Mouse (Mus musculus): ENCODE results near the gene Ncoa7. TPM values are rescaled to one million over a fixed set of nuclear protein-coding genes. Genes with fewer than 3 reads are reported as not detected.

The Ncoa7 gene
- polyA plus RNA-seq, 1 experiment from 2014 or later, result 19.2 TPM

DNA sequence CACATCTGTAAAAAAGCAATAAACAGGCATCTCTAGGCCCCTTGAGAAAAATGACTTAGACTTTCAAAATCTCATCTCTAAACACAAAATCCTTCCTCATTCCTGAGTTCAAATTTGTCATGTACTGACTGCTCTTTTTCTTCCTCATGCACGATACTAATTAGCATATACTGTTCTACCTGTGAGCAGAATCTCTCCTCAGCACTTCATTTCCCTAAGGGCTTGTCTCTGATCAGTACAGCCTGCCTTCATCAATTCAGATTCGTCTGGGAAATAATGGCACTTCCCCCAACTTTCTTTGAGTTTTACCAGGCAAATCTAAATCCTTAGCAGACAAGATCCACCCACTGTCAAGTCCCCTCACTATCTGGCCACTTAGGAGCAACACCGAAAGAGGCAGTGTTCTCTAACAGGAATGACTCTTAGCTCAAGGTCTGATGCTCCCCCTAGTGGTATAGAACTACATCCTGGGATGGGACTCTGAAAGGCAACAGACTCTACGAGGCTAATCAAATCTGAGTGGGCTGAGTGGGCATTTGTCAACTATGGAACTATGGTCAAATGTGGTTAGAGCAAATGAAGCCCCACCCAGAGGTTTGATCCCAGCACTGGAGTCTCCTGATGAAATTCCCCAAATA, 84.3 kb downstream of the Ncoa7 start:
- peak; percentile 54; the same call in 1 of the 2 replicates for ATAC-seq (ENCODE audit: low FRiP score, low TSS enrichment)
- H3K4me2 ChIP-seq (ENCODE audit: low read length), result no peak overlapping the region
- DNase-seq, result peak; percentile 79
- H3K9ac ChIP-seq (replicated peaks; ENCODE audit: low read length), result no peak overlapping the region
- no peak overlapping the region for H3K27ac ChIP-seq (replicated peaks; ENCODE audit: low read depth, low read length)
- no peaks in the 10 kb centered on the region for H3K36me3 ChIP-seq (ENCODE audit: control insufficient read depth, insufficient read depth, low read length)
- no peaks in the 10 kb centered on the region for H3K9me3 ChIP-seq (ENCODE audit: control insufficient read depth, low read length)
- H3K4me3 ChIP-seq (replicated peaks; ENCODE audit: low read depth, low read length), result no peak overlapping the region
- WGBS, result 24% methylated on average over 4 of the region's 4 CpGs
- H3K4me1 ChIP-seq (ENCODE audit: control insufficient read depth, insufficient read depth, low read length), result no peaks in the 10 kb centered on the region
- H3K27me3 ChIP-seq (ENCODE audit: control insufficient read depth, insufficient read depth, low read length), result no peaks in the 10 kb centered on the region

DNA sequence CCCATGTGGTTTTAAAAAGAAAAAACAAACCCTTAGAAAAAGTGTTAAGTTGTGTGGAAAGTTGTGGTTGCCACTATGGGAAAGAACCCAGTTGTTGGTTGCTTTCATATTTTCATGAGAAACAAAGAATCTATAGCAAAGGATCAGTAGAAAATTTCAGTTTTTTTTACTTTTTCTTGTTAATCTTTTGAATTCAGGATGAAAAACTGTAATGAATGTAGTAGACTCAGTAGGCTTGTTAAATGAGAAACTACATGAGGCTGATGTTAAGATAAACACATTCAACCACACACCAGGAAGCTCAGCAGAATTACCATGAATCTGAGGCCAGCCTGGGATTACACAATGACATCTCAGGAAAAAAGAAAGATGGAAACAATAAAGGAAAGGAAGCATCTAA, 87.0 kb downstream of the Ncoa7 start:
- H3K9ac ChIP-seq (replicated peaks; ENCODE audit: low read length), result no peak overlapping the region
- no peak for DNase-seq
- H3K27me3 ChIP-seq (ENCODE audit: control insufficient read depth, insufficient read depth, low read length), result no peaks in the 10 kb centered on the region
- no peaks in the 10 kb centered on the region for H3K4me1 ChIP-seq (ENCODE audit: control insufficient read depth, insufficient read depth, low read length)
- H3K4me2 ChIP-seq (ENCODE audit: low read length), result no peak overlapping the region
- ATAC-seq (ENCODE audit: low FRiP score, low TSS enrichment), result no peak
- no peaks in the 10 kb centered on the region for H3K9me3 ChIP-seq (ENCODE audit: control insufficient read depth, low read length)
- H3K27ac ChIP-seq (replicated peaks; ENCODE audit: low read depth, low read length), result no peak overlapping the region
- H3K36me3 ChIP-seq (ENCODE audit: control insufficient read depth, insufficient read depth, low read length), result no peaks in the 10 kb centered on the region
- no peak overlapping the region for H3K4me3 ChIP-seq (replicated peaks; ENCODE audit: low read depth, low read length)

- no peaks in the 10 kb centered on the region for H3K4me1 ChIP-seq (ENCODE audit: control insufficient read depth, insufficient read depth, low read length)
- WGBS, result 96% methylated on average over 1 of the region's 1 CpGs
- no peak for ATAC-seq (ENCODE audit: low FRiP score, low TSS enrichment)
These were observed 90.6 kb downstream of the Ncoa7 start for GRCm38 (mm10) chr10:30712540-30712939.

DNA sequence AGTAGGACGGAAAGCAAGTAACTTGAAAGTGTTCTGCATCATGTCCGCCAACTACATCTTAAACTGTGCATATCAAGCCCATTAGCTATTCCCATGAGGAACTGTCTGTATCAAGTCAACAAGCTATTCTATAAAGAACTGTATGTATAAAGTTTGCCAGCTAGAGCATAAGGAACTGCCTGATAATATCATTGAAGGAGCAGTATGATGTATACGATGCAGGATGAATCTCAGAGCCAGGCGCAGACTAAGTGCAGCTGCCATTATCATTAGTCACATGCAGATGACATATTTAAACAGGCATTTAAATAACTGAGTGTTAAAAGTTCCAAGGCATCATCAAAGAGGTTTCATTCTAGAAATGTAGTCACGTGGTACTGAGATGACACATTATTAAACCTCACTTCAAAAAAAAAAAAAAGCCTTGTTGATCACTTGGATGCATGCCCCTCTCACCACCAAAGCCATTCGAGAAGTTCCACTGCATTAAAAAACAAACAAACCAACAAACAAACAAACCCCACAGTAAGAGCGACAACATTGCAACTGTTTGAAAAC, 93.2 kb downstream of the Ncoa7 start:
- no peak for DNase-seq

More at GRCm38 (mm10) chr10:30712540-30712939, 90.6 kb downstream of the Ncoa7 start:
- Histone ChIP-seq H3K36me3 (ENCODE audit: control insufficient read depth, insufficient read depth, low read length) (no peaks in the 10 kb centered on the region), H3K4me3 (replicated peaks; ENCODE audit: low read depth, low read length) (no peak overlapping the region), H3K27ac (replicated peaks; ENCODE audit: low read depth, low read length) (no peak overlapping the region), H3K9ac (replicated peaks; ENCODE audit: low read length) (no peak overlapping the region), H3K27me3 (ENCODE audit: control insufficient read depth, insufficient read depth, low read length) (no peaks in the 10 kb centered on the region), H3K9me3 (ENCODE audit: control insufficient read depth, low read length) (no peaks in the 10 kb centered on the region), H3K4me2 (ENCODE audit: low read length) (no peak overlapping the region)
- no peak for DNase-seq

GRCm38 (mm10) chr10:30708039-30708438, 95.1 kb downstream of the Ncoa7 start:
- Histone ChIP-seq H3K9ac (replicated peaks; ENCODE audit: low read length) (no peak overlapping the region), H3K27ac (replicated peaks; ENCODE audit: low read depth, low read length) (no peak overlapping the region), H3K4me3 (replicated peaks; ENCODE audit: low read depth, low read length) (no peak overlapping the region), H3K9me3 (ENCODE audit: control insufficient read depth, low read length) (no peaks in the 10 kb centered on the region), H3K36me3 (ENCODE audit: control insufficient read depth, insufficient read depth, low read length) (no peaks in the 10 kb centered on the region), H3K4me1 (ENCODE audit: control insufficient read depth, insufficient read depth, low read length) (no peaks in the 10 kb centered on the region), H3K4me2 (ENCODE audit: low read length) (no peak overlapping the region), H3K27me3 (ENCODE audit: control insufficient read depth, insufficient read depth, low read length) (no peaks in the 10 kb centered on the region)
- 79% methylated on average over 5 of the region's 5 CpGs for WGBS
- ATAC-seq (ENCODE audit: low FRiP score, low TSS enrichment) (no peak), DNase-seq (no peak)

More for the DNA sequence above, 93.2 kb downstream of the Ncoa7 start:
- WGBS, result 91% methylated on average over 7 of the region's 7 CpGs
- Histone ChIP-seq H3K4me2 (ENCODE audit: low read length) (no peak overlapping the region), H3K36me3 (ENCODE audit: control insufficient read depth, insufficient read depth, low read length) (no peaks in the 10 kb centered on the region), H3K4me1 (ENCODE audit: control insufficient read depth, insufficient read depth, low read length) (no peaks in the 10 kb centered on the region), H3K4me3 (replicated peaks; ENCODE audit: low read depth, low read length) (no peak overlapping the region), H3K9ac (replicated peaks; ENCODE audit: low read length) (no peak overlapping the region), H3K27me3 (ENCODE audit: control insufficient read depth, insufficient read depth, low read length) (no peaks in the 10 kb centered on the region), H3K9me3 (ENCODE audit: control insufficient read depth, low read length) (no peaks in the 10 kb centered on the region), H3K27ac (replicated peaks; ENCODE audit: low read depth, low read length) (no peak overlapping the region)
- ATAC-seq (ENCODE audit: low FRiP score, low TSS enrichment), result no peak

GRCm38 (mm10) chr10:30702663-30703062, 100.5 kb downstream of the Ncoa7 start:
- Histone ChIP-seq H3K4me3 (replicated peaks; ENCODE audit: low read depth, low read length) (no peak overlapping the region), H3K27ac (replicated peaks; ENCODE audit: low read depth, low read length) (no peak overlapping the region), H3K36me3 (ENCODE audit: control insufficient read depth, insufficient read depth, low read length) (no peaks in the 10 kb centered on the region), H3K9me3 (ENCODE audit: control insufficient read depth, low read length) (no peaks in the 10 kb centered on the region), H3K9ac (replicated peaks; ENCODE audit: low read length) (no peak overlapping the region), H3K4me1 (ENCODE audit: control insufficient read depth, insufficient read depth, low read length) (no peaks in the 10 kb centered on the region), H3K27me3 (ENCODE audit: control insufficient read depth, insufficient read depth, low read length) (no peaks in the 10 kb centered on the region), H3K4me2 (ENCODE audit: low read length) (no peak overlapping the region)
- no peak for DNase-seq
- no peak for ATAC-seq (ENCODE audit: low FRiP score, low TSS enrichment)
- WGBS, result 86% methylated on average over 1 of the region's 1 CpGs

- peaks cover 9% of the 10 kb centered on the region; the same call in 1 of the 2 replicates for H3K36me3 ChIP-seq (ENCODE audit: control insufficient read depth, insufficient read depth, low read length)
- no peaks in the 10 kb centered on the region for H3K9me3 ChIP-seq (ENCODE audit: control insufficient read depth, low read length)
- no peaks in the 10 kb centered on the region for H3K4me1 ChIP-seq (ENCODE audit: control insufficient read depth, insufficient read depth, low read length)
- DNase-seq (no peak), ATAC-seq (ENCODE audit: low FRiP score, low TSS enrichment) (no peak)
- no peak overlapping the region for H3K4me3 ChIP-seq (replicated peaks; ENCODE audit: low read depth, low read length)
- no peak overlapping the region for H3K4me2 ChIP-seq (ENCODE audit: low read length)
- no peak overlapping the region for H3K9ac ChIP-seq (replicated peaks; ENCODE audit: low read length)
- H3K27me3 ChIP-seq (ENCODE audit: control insufficient read depth, insufficient read depth, low read length), result no peaks in the 10 kb centered on the region
- no peak overlapping the region for H3K27ac ChIP-seq (replicated peaks; ENCODE audit: low read depth, low read length)
- 95% methylated on average over 3 of the region's 3 CpGs for whole genome bisulfite sequencing
These were observed 116.3 kb downstream of the Ncoa7 start for GRCm38 (mm10) chr10:30686862-30687261.

GRCm38 (mm10) chr10:30683449-30683848, 119.7 kb downstream of the Ncoa7 start:
- H3K27me3 ChIP-seq (ENCODE audit: control insufficient read depth, insufficient read depth, low read length), result no peaks in the 10 kb centered on the region
- no peak overlapping the region for H3K4me3 ChIP-seq (replicated peaks; ENCODE audit: low read depth, low read length)
- no peak for DNase-seq
- H3K36me3 ChIP-seq (ENCODE audit: control insufficient read depth, insufficient read depth, low read length), result no peaks in the 10 kb centered on the region
- WGBS, result 95% methylated on average over 4 of the region's 4 CpGs
- no peak overlapping the region for H3K9ac ChIP-seq (replicated peaks; ENCODE audit: low read length)
- no peaks in the 10 kb centered on the region for H3K4me1 ChIP-seq (ENCODE audit: control insufficient read depth, insufficient read depth, low read length)
- ATAC-seq (ENCODE audit: low FRiP score, low TSS enrichment), result no peak
- no peak overlapping the region for H3K27ac ChIP-seq (replicated peaks; ENCODE audit: low read depth, low read length)
- no peaks in the 10 kb centered on the region for H3K9me3 ChIP-seq (ENCODE audit: control insufficient read depth, low read length)
- no peak overlapping the region for H3K4me2 ChIP-seq (ENCODE audit: low read length)

- Histone ChIP-seq H3K9ac (replicated peaks; ENCODE audit: low read length) (no peak overlapping the region), H3K36me3 (ENCODE audit: control insufficient read depth, insufficient read depth, low read length) (no peaks in the 10 kb centered on the region), H3K4me2 (ENCODE audit: low read length) (no peak overlapping the region), H3K9me3 (ENCODE audit: control insufficient read depth, low read length) (no peaks in the 10 kb centered on the region), H3K4me3 (replicated peaks; ENCODE audit: low read depth, low read length) (no peak overlapping the region), H3K27ac (replicated peaks; ENCODE audit: low read depth, low read length) (no peak overlapping the region), H3K4me1 (ENCODE audit: control insufficient read depth, insufficient read depth, low read length) (no peaks in the 10 kb centered on the region), H3K27me3 (ENCODE audit: control insufficient read depth, insufficient read depth, low read length) (no peaks in the 10 kb centered on the region)
- DNase-seq, result no peak
- WGBS, result 93% methylated on average over 2 of the region's 2 CpGs
- ATAC-seq (ENCODE audit: low FRiP score, low TSS enrichment), result no peak
These were observed 123.4 kb downstream of the Ncoa7 start for GRCm38 (mm10) chr10:30679756-30680155.

Measured in midbrain, embryonic 14.5 days (tissue).